Mouse (Mus musculus) heart, embryonic 16.5 days (tissue): ENCODE data around the gene Prss32. TPM values are rescaled to one million over a fixed set of nuclear protein-coding genes. Genes with fewer than 3 reads are reported as not detected.
A peak's percentile ranks its signal among the peaks of the same experiment; 100 is the strongest.

Experiments
- ATAC-seq: fragments of 200-750 bp; cut with Nextera tagmentation; replicated peaks from 2 replicates; pipeline ENCODE4 v1.8.0; 2017; ENCODE audit warnings: moderate number of reproducible peaks; ENCODE audit not compliant: insufficient read depth, low FRiP score; ENCODE audit errors: extremely low read depth
- H3K27ac ChIP-seq: fragments of 300-500 bp; sonication (generic); 2 replicates; pipeline ENCODE4 v1.5.1; 2014; ENCODE audit warnings: mild to moderate bottlenecking, low read length, control low read depth, moderate library complexity
- H3K27me3 ChIP-seq: fragments of 300-500 bp; sonication (generic); 2 replicates; pipeline ENCODE4 v1.6.1; 2014; ENCODE audit warnings: low read length, mixed read lengths; ENCODE audit not compliant: control insufficient read depth, insufficient read depth
- H3K36me3 ChIP-seq: fragments of 300-500 bp; sonication (generic); 2 replicates; pipeline ENCODE4 v1.6.1; 2014; ENCODE audit not compliant: control insufficient read depth, insufficient read depth
- H3K4me1 ChIP-seq: fragments of 300-500 bp; sonication (generic); 2 replicates; pipeline ENCODE4 v1.6.1; 2014; ENCODE audit warnings: low read length, mixed read lengths; ENCODE audit not compliant: control insufficient read depth, insufficient read depth
- H3K4me2 ChIP-seq: fragments of 300-500 bp; sonication (generic); 2 replicates; pipeline ENCODE4 v1.6.1; 2014; ENCODE audit warnings: low read depth, mild to moderate bottlenecking, control low read depth, low read length
- H3K4me3 ChIP-seq: fragments of 300-500 bp; sonication (generic); 2 replicates; pipeline ENCODE4 v1.5.1; 2014; ENCODE audit warnings: mild to moderate bottlenecking, control low read depth, low read length
- H3K9ac ChIP-seq: fragments of 300-500 bp; sonication (generic); 2 replicates; pipeline ENCODE4 v1.6.1; 2014; ENCODE audit warnings: low read length, control low read depth
- H3K9me3 ChIP-seq: fragments of 300-500 bp; sonication (generic); replicated peaks from 2 replicates; pipeline ENCODE4 v1.6.1; 2016; ENCODE audit warnings: low read length; ENCODE audit not compliant: control insufficient read depth
- WGBS: fragments of 180-500 bp; shearing (Covaris S2); extraction: QIAGEN DNeasy Blood & Tissue Kit; methylation state at CpG from one replicate; pipeline ENCODE4 v1.1.7; 2014; 5-methylcytosine and 5-hydroxymethylcytosine counted together
- polyA plus RNA-seq: library from polyadenylated mRNA; unstranded; fragments of >200 nt; fragmentation: Nextera tagmentation; extraction: Ambion mirVana; gene quantifications from 2 replicates; pipeline ENCODE4 v1.2.1, GENCODE M21; 2015

Prss32 gene
- polyA plus RNA-seq: 0.11 and 0.50 TPM in 2 replicates

GRCm38 (mm10) chr17:23843812-23844273 lies at the start of gene Prss32, which contains the start of gene Prss41:
Gene Prss32, plus strand, starts transcription at chr17:23843855.
Gene Prss41, minus strand, starts transcription at chr17:23844172.
- H3K9me3 ChIP-seq: no peaks in the 10 kb centered on the region
- WGBS: 12% methylated on average over 19 of the region's 19 CpGs
- H3K36me3 ChIP-seq: no peaks in the 10 kb centered on the region
- no peak within 1 kb of the TSS for H3K9ac ChIP-seq
- no peaks in the 10 kb centered on the region for H3K4me1 ChIP-seq
- no peak within 1 kb of the TSS for H3K27ac ChIP-seq
- H3K4me3 ChIP-seq: peak within 1 kb of the TSS; percentile 5; the same call in 1 of the 2 replicates
- no peaks in the 10 kb centered on the region; the same call in 1 of the 2 replicates for H3K27me3 ChIP-seq
- peak within 1 kb of the TSS; percentile 39 for H3K4me2 ChIP-seq
- no peak for ATAC-seq

DNA sequence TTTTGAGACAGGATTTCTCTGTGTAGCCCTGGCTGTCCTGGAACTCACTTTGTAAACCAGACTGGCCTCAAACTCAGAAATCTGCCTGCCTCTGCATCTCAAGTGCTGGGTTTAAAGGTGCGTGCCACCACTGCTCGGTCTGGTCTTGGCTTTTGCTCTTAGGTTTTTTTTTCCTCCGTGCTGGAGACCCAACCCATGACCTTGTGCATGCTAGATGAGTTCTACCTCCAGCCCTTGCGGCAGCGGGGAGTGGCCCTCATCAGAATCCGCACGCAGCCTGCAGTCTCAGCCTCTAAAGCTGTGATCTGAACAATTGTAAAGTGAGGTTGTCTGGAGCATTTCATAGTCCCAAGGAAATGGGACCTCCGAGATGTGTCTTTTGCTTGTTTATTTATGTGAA lies 48.3 kb upstream of the Prss32 start:
- Histone ChIP-seq H3K27me3 (no peaks in the 10 kb centered on the region), H3K36me3 (no peaks in the 10 kb centered on the region), H3K27ac (no peak overlapping the region), H3K4me1 (peaks cover 6% of the 10 kb centered on the region), H3K4me2 (no peak overlapping the region), H3K4me3 (no peak overlapping the region), H3K9ac (no peak overlapping the region), H3K9me3 (no peaks in the 10 kb centered on the region)
- ATAC-seq: no peak
- WGBS: 92% methylated on average over 8 of the region's 8 CpGs

GRCm38 (mm10) chr17:23797316-23797715 lies 46.3 kb upstream of the Prss32 start:
- no peaks in the 10 kb centered on the region for H3K36me3 ChIP-seq
- no peaks in the 10 kb centered on the region for H3K27me3 ChIP-seq
- H3K9me3 ChIP-seq: no peaks in the 10 kb centered on the region
- no peak overlapping the region for H3K9ac ChIP-seq
- H3K4me2 ChIP-seq: no peak overlapping the region
- no peaks in the 10 kb centered on the region for H3K4me1 ChIP-seq
- WGBS: 65% methylated on average over 7 of the region's 7 CpGs
- H3K27ac ChIP-seq: no peak overlapping the region
- ATAC-seq: no peak
- H3K4me3 ChIP-seq: no peak overlapping the region

- no peak overlapping the region for H3K27ac ChIP-seq
- no peaks in the 10 kb centered on the region for H3K27me3 ChIP-seq
- peaks cover 19% of the 10 kb centered on the region for H3K4me1 ChIP-seq
- 94% methylated on average over 10 of the region's 10 CpGs for WGBS
- no peak overlapping the region for H3K9ac ChIP-seq
- H3K36me3 ChIP-seq: no peaks in the 10 kb centered on the region
- no peak for ATAC-seq
- H3K4me2 ChIP-seq: no peak overlapping the region
- no peaks in the 10 kb centered on the region for H3K9me3 ChIP-seq
- H3K4me3 ChIP-seq: no peak overlapping the region
These were observed 42.0 kb upstream of the Prss32 start for GRCm38 (mm10) chr17:23801627-23802026.

DNA sequence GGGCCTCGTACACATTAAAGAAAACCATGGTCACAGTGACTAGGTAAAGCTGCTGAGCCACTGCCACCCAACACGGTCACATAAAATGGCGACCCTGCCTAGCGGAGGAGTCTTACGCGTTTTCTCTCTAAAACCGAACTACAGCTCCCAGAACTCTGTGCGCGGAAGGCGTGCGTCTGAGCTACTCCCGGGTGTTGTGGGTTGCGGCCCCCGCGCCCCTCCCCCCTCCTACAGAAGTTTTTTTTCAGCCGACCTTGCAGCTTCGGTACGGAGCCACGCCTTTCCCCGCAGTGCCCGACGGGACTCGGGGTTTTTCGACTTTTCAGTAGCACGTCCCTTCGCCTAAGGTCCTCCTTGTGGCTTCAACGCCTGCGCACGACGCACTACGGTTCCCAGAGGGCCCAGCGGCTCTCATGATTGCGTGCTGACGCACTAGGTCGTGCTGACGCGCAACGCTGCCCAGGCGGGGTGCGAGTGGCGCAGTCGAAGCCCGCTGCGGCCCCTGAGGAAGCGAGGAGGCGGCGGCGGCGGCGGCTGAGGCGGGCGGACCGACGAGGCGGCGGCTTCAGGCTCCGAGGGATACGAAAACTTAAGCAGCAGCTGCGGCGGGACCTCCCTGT lies 40.8 kb upstream of the Prss32 start:
- H3K27me3 ChIP-seq: no peaks in the 10 kb centered on the region
- ATAC-seq: peak; percentile 97
- H3K9me3 ChIP-seq: no peaks in the 10 kb centered on the region
- peaks cover 24% of the 10 kb centered on the region for H3K4me1 ChIP-seq
- no peaks in the 10 kb centered on the region for H3K36me3 ChIP-seq
- H3K4me2 ChIP-seq: peak overlapping the region; percentile 84
- peak overlapping the region; percentile 80 for H3K4me3 ChIP-seq
- under 1% methylated on average over 58 of the region's 60 CpGs for WGBS
- peak overlapping the region; percentile 92 for H3K9ac ChIP-seq
- peak overlapping the region; percentile 96 for H3K27ac ChIP-seq

DNA sequence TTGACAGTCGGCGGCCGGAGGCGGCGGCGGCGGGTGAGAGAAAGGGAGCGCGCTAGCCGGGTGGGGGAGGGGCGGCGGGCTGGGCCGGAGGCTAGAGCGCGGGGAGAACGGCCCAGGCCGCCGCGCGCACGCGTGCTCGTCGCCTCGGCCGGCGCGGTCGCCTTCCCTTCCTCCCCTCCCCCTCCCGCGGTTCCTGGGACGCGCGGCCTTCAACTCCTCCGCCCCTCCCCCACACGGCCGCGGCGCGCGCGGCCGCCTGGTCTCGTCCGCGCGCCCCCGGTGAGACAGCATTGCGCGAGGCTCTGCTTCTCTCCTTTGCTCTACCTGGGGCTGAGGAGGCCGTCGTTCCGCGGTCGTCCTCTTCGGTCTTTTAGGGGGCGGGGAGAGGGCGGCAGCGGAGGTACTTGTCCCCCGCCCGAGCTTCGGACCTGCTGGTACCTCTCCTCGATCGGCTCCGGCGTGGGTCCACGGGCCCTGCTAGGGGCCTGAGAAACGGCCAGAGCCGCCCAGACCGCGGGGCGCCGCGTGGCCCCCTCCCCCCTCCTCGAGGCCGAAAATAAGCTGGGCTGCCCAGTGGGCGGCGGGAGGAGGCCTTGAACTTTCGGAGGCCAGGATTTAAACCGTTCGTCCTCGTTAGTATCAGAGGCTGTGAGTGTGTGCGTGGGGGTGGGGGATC lies 40.2 kb upstream of the Prss32 start:
- Histone ChIP-seq H3K4me2 (peak overlapping the region; percentile 77), H3K4me3 (peak overlapping the region; percentile 80), H3K27me3 (no peaks in the 10 kb centered on the region), H3K4me1 (peaks cover 24% of the 10 kb centered on the region), H3K9me3 (no peaks in the 10 kb centered on the region), H3K36me3 (peaks cover 4% of the 10 kb centered on the region), H3K9ac (peak overlapping the region; percentile 92), H3K27ac (peak overlapping the region; percentile 96)
- peak; percentile 46 for ATAC-seq
- WGBS: under 1% methylated on average over 51 of the region's 83 CpGs

DNA sequence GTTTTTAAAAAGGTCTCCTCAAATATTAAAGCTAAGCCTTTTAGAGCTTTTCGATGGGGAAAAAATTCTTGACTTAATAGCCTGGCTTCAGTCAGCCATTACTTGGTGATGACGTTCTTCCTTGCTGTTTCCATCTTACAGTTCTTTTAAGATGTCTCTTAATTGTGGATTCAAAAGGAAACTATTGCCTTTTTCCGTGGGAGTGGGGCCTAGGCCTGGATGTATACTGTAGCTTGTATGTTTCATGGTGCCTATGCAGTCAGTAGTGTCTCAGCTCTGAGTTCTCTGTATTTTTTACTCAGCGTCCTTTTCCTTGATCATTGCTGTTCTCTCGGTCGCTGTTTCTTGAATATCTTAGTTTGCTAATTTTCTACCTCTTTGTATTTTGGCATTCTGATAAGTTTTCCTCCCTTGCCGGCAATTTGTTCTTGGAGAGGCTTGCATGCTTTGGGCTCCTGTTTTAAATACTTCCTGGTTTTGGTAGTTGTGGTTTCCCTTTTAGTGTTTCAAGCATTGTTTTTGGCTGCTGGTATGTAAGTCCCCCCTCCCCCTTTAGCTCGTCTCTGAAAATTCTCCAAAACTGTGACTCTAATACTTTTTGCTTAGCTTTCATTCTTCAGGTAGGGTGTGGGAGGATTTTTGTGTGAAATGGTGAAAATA lies 39.1 kb upstream of the Prss32 start:
- no peaks in the 10 kb centered on the region for H3K9me3 ChIP-seq
- H3K4me1 ChIP-seq: peaks cover 24% of the 10 kb centered on the region
- peaks cover 15% of the 10 kb centered on the region for H3K36me3 ChIP-seq
- H3K9ac ChIP-seq: peak overlapping the region; percentile 92
- peak overlapping the region; percentile 80 for H3K4me3 ChIP-seq
- no peaks in the 10 kb centered on the region for H3K27me3 ChIP-seq
- H3K27ac ChIP-seq: peak overlapping the region; percentile 96; the same call in 1 of the 2 replicates
- H3K4me2 ChIP-seq: peak overlapping the region; percentile 77
- WGBS: under 1% methylated on average over 8 of the region's 8 CpGs
- ATAC-seq: no peak

GRCm38 (mm10) chr17:23806867-23807266 lies 36.8 kb upstream of the Prss32 start:
- no peak for ATAC-seq
- Histone ChIP-seq H3K4me2 (peak overlapping the region; percentile 77), H3K9ac (peak overlapping the region; percentile 29; the same call in 1 of the 2 replicates), H3K4me1 (peaks cover 24% of the 10 kb centered on the region), H3K9me3 (no peaks in the 10 kb centered on the region), H3K27me3 (no peaks in the 10 kb centered on the region), H3K27ac (peak overlapping the region; percentile 14; the same call in 1 of the 2 replicates), H3K36me3 (peaks cover 31% of the 10 kb centered on the region), H3K4me3 (peak overlapping the region; percentile 27)
- 60% methylated on average over 25 of the region's 25 CpGs for WGBS

DNA sequence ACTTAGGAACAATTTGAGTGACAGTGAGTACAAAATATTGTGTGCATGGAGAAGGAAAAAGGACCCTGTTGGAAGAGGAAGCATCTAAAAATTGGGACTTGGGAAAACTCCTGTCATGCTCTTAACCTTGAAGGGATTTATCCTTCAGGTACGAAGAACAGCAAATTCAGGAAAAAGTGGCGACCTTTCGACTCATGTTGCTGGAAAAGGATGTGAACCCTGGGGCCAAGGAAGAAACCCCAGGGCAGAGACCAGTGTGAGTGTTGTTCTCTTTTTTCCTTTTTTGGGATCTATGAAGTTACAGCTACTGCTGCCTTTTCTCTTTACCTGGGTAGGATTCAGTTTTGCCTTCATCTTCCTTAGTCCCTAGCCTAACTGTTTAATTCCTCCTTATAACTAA lies 35.7 kb upstream of the Prss32 start:
- Histone ChIP-seq H3K4me2 (no peak overlapping the region), H3K9ac (no peak overlapping the region), H3K4me3 (no peak overlapping the region), H3K4me1 (peaks cover 24% of the 10 kb centered on the region), H3K9me3 (no peaks in the 10 kb centered on the region), H3K27ac (no peak overlapping the region), H3K36me3 (peaks cover 39% of the 10 kb centered on the region), H3K27me3 (no peaks in the 10 kb centered on the region)
- no peak for ATAC-seq
- 82% methylated on average over 3 of the region's 3 CpGs for WGBS
